Mouse (Mus musculus) cerebellum, postnatal 14 days (tissue): Measurements from ENCODE around the gene 4930486L24Rik.
"Not testable (repeated sequence)": the region's sequence is repeated elsewhere in the genome, so short reads cannot be mapped to it uniquely, and the experiment has no call there.

Source experiments
- DNase-seq, 2 experiments: peaks; one replicate each; pipeline ENCODE4 v3.0.0; 2021; ENCODE audit warnings: mixed read lengths in 2 of 2

4930486L24Rik gene

DNA sequence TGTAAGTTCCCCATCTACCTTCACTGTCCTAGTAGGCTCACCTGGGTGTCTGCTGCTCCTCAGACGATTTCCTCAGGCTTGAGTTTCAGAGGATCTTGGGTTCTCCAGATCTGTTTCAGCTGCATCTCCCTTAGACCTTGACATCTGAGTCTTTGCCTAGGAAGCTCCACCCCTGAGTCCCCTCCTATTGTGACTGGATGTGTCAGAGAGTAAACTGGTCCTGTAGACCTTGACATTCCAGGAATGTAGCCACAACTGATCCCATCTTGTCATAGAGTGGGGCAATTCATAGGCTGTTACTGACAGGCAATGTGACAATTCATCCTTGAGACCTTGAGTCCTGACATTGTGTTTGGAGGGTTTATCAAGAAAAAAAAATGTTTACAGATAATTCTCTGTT, at the start of gene 4930486L24Rik:
Gene 4930486L24Rik (minus strand): TSS at position 195 of the 400 bp plus-strand sequence.
- no peak for DNase-seq

DNA sequence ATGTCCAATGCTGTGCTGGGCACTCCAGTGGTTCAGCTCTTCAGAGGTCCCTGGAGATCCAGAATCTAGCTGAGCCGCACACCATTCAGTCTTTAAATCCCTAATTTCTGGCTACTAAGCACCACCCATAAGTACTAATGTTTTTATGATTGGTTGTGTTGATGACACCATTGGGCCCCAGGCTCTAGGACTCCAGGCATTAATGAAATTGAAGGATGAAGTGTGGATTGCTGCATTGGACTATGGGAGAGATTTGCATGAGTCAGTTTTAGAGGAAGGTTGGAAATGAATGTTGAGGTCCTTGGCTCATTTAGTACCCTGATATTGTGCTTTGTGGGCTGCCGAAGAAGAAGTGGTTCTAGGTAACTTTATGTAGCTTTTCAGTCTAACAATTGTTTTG, 40.5 kb upstream of the 4930486L24Rik start, which contains the start of gene Tpbpb:
Gene Tpbpb (minus strand): TSS at position 101 of the 400 bp plus-strand sequence.
- not testable (repeated sequence) for DNase-seq

DNA sequence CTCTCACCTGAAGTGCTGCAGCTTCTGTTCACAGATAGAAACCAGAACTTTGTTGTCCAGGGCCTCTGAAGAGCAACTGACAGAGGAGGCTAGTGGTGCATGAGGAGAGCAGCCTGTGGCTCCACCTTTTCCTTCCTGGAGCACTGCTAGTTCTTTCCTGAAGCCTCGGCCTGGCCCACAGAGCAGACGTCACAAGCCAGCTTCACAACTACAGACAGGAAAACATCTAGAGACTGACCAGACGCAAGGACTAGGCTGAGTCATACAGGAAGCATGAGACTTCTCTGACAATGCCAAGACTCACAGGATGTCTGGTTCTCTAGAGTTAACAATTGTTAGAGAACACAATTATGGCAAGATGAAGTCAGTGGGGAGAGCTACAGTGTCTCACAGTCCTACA, 33.1 kb upstream of the 4930486L24Rik start, which contains the start of gene Ctla2b:
Gene Ctla2b (minus strand): TSS at position 120 of the 400 bp plus-strand sequence.
- no peak for DNase-seq

DNA sequence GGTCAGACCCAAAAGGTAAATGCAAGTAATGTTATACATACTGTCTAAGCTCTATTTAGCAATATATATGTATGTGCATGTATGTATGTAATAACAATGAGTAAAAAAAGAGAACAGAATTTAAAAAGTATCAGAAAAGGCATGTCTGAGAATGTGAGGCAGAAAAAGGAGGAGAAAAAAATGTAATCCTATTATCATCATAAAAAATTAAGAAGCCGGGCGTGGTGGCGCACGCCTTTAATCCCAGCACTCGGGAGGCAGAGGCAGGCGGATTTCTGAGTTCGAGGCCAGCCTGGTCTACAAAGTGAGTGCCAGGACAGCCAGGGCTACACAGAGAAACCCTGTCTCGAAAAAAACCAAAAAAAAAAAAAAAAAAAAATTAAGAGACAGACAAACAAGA, 32.5 kb upstream of the 4930486L24Rik start, which contains the start of gene Gm49392:
Gene Gm49392 (minus strand): TSS at position 101 of the 400 bp plus-strand sequence.
- not testable (repeated sequence) for DNase-seq

DNA sequence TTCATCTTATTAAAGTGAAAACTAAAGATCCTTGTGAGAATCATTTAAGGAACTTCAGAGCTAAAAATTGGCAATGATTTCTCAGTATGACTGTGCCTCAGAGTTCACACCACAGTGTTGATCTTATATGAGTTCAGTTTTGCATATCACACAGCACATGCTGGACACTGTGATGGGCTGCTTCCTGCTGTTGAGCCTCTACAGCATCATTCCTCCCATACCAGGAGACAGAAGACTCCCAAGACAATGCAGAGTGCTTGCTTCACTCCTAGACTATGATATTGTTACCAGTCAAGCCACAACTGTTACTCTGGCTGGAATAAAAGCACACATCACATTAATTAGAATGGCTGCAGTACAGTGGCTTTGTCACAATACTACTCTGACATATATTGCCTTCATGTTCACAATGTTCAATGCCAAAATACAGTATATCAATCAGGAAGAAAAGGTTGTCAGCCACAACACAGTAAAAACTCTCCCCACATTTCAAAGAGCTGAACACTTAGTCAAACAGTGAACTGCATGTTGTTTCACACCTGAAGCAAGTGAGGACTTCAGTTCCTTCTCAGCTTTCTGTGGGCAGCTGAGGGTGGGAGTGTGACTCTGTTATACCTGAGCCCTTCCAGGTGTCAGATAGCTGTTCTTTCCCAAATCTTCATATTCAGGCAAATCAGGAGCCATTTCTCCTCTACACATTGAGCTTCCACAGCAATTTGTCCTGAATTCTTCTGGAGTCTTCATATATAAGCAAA, 31.3 kb upstream of the 4930486L24Rik start:
- DNase-seq: no peak

DNA sequence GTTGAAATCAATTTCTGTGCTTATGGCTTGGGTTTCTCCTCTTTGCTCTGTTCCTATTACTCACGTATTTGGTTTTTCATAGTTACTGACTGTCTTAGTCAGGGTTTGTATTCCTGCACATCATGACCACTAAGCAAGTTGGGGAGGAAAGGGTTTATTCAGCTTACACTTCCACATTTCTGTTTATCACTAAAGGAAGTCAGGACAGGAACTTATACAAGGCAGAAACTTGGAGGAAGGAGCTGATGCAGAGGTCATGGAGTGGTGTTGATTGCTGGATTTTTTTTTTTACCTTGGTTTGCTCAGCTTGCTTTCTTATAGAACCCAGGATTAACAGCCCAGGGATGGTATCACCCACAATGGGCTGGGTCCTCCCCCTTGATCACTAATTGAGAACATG, 28.0 kb upstream of the 4930486L24Rik start:
- DNase-seq: no peak

DNA sequence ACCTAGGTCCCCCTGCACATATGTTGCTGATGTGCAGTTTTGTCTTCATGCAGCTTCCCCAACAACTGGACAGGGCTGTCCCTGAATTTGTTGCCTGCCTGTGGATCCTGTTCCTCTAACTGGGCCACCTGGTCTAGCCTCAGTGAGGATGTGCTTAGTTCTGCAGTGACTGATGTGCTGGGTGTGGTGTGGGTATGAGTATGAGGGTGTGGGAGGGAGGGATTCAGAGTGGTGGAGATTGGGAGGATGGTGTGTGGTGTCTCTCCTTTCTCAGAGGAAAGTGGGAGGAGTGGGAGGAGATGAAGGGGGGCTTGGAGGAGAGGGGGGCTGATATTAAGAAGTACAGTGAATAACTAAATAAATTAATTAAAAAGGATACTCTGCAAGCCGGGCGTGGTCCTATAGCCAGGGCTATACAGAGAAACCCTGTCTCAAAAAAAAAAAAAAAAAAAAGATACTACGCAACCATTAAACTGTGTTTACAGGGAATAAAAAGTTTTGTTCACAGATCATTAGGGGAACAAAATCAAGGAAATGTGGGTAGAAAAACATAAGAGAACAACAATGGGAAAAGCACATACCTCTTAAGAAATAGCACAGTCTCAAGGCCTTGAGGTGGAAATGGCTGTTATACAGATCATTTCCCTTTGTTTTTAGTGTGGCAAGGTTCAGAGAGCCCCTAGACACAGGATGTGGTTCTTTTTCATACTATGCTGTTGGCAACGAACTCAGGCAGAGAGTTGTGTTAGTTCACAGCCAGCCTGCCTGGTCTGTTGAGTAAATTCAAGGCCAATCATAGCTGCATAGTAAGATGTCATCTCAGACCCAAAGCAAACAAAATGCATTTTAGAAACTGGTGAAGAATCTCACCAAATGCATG, 15.8 kb downstream of the 4930486L24Rik start:
- DNase-seq: no peak

DNA sequence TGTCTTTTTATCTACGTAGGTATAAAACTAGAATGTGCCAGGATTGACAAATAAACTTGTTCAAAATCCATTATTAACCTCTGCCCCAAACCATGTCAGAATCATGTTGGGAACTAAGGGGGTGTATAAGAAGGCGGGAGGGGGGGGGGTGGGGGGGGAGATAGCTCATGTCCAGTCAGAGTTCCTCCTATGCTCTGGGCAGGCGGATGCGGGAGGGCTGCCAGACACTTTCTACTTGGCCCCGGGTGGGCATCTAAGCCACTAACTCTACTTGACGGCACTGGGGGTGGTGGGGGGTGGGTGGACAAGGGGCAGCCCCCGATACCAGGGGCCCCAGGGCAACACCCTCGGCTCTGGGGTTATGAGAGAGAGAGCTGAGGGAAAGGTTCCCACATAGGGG, 21.1 kb downstream of the 4930486L24Rik start:
- DNase-seq: no peak

DNA sequence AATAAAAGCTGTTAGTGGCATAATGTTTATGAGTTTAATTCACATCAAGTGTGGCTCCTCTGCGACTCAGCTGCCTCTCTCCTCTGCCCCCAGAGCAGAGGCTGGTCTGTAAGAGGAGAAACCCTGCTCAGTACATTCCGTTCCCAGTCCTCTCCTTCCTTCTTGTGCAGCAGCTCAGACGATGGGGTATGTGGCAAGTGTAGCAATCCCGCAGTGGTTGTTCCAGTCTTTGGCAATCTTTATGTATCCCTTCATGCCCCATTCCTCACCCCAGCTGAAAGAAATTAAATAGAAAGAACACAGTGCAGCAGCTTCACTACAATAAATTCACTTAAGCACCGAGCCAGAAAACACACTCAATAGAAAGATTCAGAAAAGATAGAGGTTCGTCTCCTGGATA, 21.6 kb downstream of the 4930486L24Rik start:
- no peak for DNase-seq

DNA sequence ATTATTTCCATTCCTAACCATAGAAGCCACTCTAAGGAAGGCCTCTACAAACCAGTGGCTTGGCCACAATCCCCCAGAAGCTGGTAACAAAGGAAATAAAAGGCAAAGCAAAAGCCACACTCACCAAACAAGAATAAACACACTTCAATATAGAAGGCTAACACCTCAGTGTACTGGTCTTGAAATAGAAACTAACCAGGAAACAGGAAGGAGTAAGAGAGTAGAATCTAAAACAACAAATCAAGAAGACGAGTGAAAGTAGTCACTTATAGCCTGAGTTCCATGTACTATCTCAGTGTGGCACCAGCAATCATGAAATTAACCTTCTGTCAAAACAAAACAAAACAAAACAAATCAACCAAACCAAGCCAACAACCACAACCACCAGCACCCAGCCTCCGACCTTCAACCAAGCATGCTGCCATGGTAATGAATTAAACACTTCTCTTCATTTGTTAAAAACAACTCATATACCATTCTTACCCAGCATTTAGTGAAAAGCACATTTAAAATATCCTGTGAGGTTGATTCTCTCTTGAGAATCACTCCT, 24.8 kb downstream of the 4930486L24Rik start:
- no peak for DNase-seq

DNA sequence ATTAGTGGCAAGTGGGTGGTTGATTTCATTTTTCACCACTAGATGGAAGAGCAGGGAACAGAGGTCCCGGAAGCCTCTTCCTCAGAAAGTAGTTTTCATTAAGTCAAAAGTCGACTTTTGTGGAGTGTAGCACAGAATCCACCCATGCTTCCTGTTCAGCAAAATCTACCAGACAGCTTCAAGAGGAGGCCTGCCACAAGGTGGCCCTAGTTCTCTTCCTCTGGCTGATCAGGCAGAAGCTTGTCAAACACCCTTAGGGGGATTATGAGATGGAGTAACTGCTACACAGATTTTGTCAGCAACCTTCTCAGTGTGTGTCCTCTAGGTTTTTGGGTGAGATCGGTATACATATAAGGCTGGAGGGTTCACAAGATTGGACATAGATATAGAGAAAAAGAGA, 38.2 kb downstream of the 4930486L24Rik start:
- DNase-seq: no peak

DNA sequence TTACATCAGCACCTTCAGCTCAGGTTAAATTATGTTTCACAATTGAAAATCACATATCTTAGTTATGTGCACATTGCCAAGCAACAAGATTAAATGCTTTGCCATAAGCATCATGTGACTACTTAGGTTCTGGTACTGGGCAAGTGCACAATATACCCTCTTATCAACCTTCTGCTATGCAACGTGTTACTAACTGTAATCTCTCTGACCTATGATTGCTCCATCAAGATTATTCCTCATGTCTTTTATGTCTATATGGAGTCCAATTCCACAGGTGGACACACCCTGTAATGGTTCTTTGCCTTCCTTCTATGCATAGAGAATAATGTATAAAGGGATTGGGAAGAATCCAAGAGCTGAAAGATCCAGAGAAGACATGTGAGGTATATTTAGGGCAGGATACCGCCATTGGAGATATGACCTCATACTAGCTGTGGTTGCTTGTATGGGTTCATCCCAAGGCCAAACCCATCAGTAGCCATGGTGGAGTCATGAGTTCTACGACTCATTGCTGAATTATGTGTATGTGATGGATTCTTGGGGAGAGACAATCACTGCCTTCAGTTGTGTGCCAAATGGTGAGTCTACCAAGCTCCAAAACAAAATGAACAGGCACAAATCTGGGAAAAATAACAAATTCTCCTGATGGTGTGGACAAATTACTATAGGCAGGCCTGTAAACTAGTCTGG, 43.6 kb downstream of the 4930486L24Rik start:
- DNase-seq: no peak

DNA sequence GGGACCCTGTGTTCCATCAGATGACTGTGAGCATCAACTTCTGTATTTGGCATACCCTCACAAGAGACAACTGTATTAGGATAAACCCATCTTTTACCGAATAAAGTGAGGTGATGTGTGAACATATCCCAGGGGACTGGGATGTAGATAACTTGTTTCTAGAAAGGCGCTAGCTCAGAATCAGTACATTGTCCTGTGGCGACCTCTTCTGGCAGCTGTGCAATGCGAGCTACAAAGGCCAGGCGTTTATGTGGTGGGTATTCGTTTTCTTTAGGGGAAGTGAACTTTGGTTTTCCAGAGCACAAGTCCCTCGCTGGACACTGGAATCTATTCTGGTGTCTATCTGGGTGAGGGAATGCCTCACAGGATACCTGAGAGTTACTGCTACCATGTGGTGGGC, 44.8 kb downstream of the 4930486L24Rik start:
- DNase-seq: peak; percentile 17 to 35

DNA sequence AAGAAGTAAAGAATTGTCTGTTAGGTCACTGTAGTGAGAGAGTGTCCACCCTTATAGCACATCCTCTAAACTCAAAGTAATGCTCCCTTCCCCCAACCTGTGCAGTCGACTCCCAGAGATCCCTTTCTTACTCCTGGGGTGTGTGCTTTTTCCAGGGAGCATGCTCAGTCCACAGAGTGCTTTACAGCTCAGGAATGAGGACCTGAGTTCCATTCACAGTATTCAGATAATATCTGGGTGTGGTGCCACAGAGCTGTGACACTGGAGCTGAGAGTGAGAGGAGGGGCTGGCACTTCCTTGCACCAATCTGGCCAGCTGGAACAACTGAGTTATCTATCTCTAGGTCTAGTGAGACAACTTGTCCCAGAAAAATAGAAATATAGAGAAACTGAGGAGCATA, 50.6 kb downstream of the 4930486L24Rik start:
- no peak for DNase-seq

DNA sequence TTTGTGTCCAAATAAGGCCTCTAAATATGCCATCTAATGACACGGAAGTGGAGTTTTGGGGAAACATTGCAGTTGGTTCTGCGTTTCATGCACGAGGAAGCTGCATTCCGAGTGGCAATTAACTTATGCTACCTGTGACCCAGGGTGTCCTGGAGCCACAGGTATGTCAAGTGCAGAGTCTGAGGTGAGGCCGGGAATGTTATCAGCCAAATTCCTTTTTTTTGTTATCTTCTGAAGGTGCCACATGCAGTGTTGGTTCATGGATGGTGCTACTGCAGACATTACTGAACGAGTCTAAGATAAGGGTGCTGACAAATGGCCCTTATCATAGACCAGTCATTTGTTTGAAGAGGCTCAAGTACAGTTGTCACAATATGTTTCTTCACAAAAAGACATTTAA, 51.5 kb downstream of the 4930486L24Rik start:
- no peak for DNase-seq

DNA sequence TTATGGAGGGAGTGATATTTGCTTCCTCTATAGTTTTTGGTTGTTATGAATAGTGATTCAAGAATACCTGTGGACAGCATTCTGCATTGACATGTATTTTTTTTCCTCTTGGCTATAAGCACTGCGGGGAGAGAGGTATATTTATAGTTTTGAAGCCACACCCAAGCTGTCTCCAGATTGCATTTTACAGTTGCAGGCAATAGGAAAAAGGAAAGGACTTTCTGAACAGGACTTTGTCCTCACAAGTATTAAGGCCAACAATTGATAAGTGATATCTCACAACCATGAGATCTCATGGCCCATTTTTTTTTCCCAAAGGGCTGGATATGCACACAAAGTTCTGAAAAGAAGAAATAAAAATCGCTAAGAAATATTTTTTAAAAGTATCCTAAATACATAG, 54.6 kb downstream of the 4930486L24Rik start:
- DNase-seq: no peak

DNA sequence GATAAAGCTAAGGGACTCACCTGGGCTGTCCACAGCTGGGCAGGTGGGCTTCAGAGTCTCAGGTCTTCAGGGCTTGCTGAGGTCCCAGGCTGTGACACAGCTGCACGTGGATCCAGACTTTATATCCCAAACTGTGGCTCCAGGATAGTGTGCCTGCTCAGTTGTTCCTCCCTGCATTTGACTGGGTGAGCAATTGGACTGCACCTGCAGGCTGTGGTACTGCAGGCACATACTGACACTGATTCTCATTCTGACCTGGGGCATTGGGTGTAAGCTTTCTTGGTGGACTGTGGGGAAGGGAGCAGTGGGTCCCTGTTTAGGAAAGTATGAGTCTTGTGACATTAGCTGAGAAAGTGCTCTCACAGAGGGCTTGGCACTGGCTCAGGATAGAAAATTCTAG, 61.5 kb downstream of the 4930486L24Rik start, which contains the start of gene Ctsll3:
Gene Ctsll3 (minus strand): TSS at position 101 of the 400 bp plus-strand sequence.
- no peak for DNase-seq
